Mouse (Mus musculus): ENCODE results near the gene Kif21a. TPM values are rescaled to one million over a fixed set of nuclear protein-coding genes. Genes with fewer than 3 reads are reported as not detected.

Kif21a gene
- polyA plus RNA-seq, 1 experiment from 2014 or later: 5.0 TPM

DNA sequence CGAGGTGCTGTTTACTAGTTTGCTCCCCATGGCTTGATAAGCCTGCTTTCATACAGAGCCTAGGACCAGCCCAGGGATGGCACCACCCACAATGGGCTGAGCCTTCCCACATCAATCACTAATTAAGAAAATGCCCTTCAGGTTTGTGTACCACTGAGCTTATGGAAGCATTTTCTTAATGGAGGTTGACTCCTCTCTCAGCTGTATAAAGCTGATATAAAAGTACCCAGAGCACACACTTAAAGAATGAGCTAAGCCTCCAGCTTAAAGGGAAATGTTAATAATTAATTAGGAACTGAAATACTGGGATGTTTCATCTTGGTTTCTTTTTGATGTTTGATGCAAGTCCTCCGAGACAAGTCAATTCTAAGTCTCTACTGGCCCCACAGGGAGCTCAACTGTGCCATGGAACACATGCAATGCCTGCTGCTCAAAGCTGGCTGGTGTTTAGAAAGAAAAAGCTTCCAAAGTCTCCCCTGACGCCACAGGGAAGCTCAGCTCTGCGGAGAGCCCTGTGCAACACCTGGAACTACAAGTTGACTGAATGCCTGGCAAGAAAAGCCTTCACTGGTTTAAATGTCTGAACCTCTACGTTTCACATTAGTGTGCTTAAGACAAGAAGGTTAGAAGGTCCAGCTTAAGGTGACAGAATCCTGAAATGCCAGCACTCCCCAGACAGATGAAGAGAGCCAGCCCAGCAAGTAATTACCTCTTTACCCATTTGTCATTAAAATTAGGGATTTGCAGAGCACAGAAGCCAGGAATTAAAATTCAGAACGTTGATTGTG lies 36.8 kb downstream of the Kif21a start:
- Histone ChIP-seq H3K27me3 (ENCODE audit: control insufficient read depth, insufficient read depth, low read length) (no peaks in the 10 kb centered on the region), H3K9me3 (ENCODE audit: control insufficient read depth, low read length) (no peaks in the 10 kb centered on the region), H3K9ac (ENCODE audit: low read length) (no peak overlapping the region), H3K4me1 (ENCODE audit: control insufficient read depth, insufficient read depth, low read length) (0 out of 2 replicates have a peak, but pooled peaks cover 2% of the 10 kb centered on the region), H3K4me2 (ENCODE audit: low read depth, severe bottlenecking) (no peak overlapping the region), H3K36me3 (ENCODE audit: control insufficient read depth, insufficient read depth, low read length) (no peaks in the 10 kb centered on the region), H3K27ac (replicated peaks; ENCODE audit: low read depth, low read length) (no peak overlapping the region), H3K4me3 (ENCODE audit: low read depth, low read length) (no peak overlapping the region)
- no peak for ATAC-seq (ENCODE audit: insufficient number of reproducible peaks, low FRiP score, low TSS enrichment, low read depth)
- DNase-seq (ENCODE audit: low spot score): no peak
- 17% methylated on average over 6 of the region's 6 CpGs for WGBS

DNA sequence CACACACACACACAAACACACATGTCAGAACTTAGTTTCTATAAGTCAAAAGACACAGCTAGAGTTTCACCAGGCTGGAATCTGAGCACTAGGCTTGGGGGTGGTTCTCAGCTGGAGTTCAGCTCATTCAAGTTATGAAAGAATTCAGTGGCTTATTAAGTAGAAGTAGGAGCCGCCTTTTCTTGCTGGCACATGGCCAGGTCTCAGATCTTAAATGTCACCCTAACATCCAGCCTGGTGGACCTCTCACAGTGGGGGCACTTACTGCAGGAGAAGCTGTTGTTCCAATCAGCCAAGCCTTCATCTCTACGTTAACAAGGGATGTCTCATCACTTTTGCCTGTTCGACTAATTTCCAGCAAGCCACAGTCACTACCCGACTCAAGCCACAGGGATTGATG lies 39.5 kb downstream of the Kif21a start:
- ATAC-seq (ENCODE audit: insufficient number of reproducible peaks, low FRiP score, low TSS enrichment, low read depth) (no peak), DNase-seq (ENCODE audit: low spot score) (no peak)
- no peak overlapping the region for H3K27ac ChIP-seq (replicated peaks; ENCODE audit: low read depth, low read length)

GRCm38 (mm10) chr15:91007123-91007830 lies 42.5 kb downstream of the Kif21a start:
- no peaks in the 10 kb centered on the region for H3K36me3 ChIP-seq (ENCODE audit: control insufficient read depth, insufficient read depth, low read length)
- no peak for DNase-seq (ENCODE audit: low spot score)
- 86% methylated on average over 13 of the region's 13 CpGs for WGBS
- H3K27me3 ChIP-seq (ENCODE audit: control insufficient read depth, insufficient read depth, low read length): no peaks in the 10 kb centered on the region
- H3K4me3 ChIP-seq (ENCODE audit: low read depth, low read length): no peak overlapping the region
- no peak overlapping the region for H3K27ac ChIP-seq (replicated peaks; ENCODE audit: low read depth, low read length)
- H3K9ac ChIP-seq (ENCODE audit: low read length): no peak overlapping the region
- no peaks in the 10 kb centered on the region for H3K4me1 ChIP-seq (ENCODE audit: control insufficient read depth, insufficient read depth, low read length)
- no peak overlapping the region for H3K4me2 ChIP-seq (ENCODE audit: low read depth, severe bottlenecking)
- ATAC-seq (ENCODE audit: insufficient number of reproducible peaks, low FRiP score, low TSS enrichment, low read depth): no peak
- no peaks in the 10 kb centered on the region for H3K9me3 ChIP-seq (ENCODE audit: control insufficient read depth, low read length)

More for the DNA sequence above, 39.5 kb downstream of the Kif21a start:
- H3K9ac ChIP-seq (ENCODE audit: low read length): no peak overlapping the region
- H3K4me3 ChIP-seq (ENCODE audit: low read depth, low read length): no peak overlapping the region
- H3K36me3 ChIP-seq (ENCODE audit: control insufficient read depth, insufficient read depth, low read length): no peaks in the 10 kb centered on the region
- no peaks in the 10 kb centered on the region for H3K9me3 ChIP-seq (ENCODE audit: control insufficient read depth, low read length)
- no peak overlapping the region for H3K4me2 ChIP-seq (ENCODE audit: low read depth, severe bottlenecking)
- 0 out of 2 replicates have a peak, but pooled peaks cover 2% of the 10 kb centered on the region for H3K4me1 ChIP-seq (ENCODE audit: control insufficient read depth, insufficient read depth, low read length)
- 61% methylated on average over 4 of the region's 4 CpGs for WGBS
- no peaks in the 10 kb centered on the region for H3K27me3 ChIP-seq (ENCODE audit: control insufficient read depth, insufficient read depth, low read length)

DNA sequence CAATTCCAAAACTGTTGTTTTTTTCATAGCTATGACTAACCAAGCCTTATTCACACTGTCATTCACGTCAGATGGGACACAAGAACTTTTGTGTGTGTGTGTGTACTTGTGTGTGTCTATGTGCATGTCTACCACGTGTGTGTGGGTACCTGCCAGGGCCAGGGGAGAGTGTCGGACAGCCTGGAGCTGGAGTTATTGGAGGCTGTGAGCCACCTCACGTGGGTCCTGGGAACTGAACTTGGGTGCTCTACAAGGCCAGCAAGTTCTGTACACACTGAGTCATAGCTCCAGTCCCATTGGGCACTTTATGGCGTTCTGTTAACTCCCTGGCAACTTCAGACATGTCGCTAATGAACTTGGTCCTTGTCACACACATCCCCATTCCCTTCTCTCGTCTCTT lies 45.0 kb downstream of the Kif21a start:
- H3K9ac ChIP-seq (ENCODE audit: low read length): no peak overlapping the region
- ATAC-seq (ENCODE audit: insufficient number of reproducible peaks, low FRiP score, low TSS enrichment, low read depth) (no peak), DNase-seq (ENCODE audit: low spot score) (no peak)
- H3K36me3 ChIP-seq (ENCODE audit: control insufficient read depth, insufficient read depth, low read length): no peaks in the 10 kb centered on the region
- H3K27ac ChIP-seq (replicated peaks; ENCODE audit: low read depth, low read length): no peak overlapping the region
- no peak overlapping the region for H3K4me3 ChIP-seq (ENCODE audit: low read depth, low read length)
- H3K27me3 ChIP-seq (ENCODE audit: control insufficient read depth, insufficient read depth, low read length): no peaks in the 10 kb centered on the region
- H3K9me3 ChIP-seq (ENCODE audit: control insufficient read depth, low read length): no peaks in the 10 kb centered on the region
- no peak overlapping the region for H3K4me2 ChIP-seq (ENCODE audit: low read depth, severe bottlenecking)
- no peaks in the 10 kb centered on the region for H3K4me1 ChIP-seq (ENCODE audit: control insufficient read depth, insufficient read depth, low read length)
- 89% methylated on average over 7 of the region's 7 CpGs for WGBS

GRCm38 (mm10) chr15:91001037-91001616 lies 48.6 kb downstream of the Kif21a start:
- H3K27me3 ChIP-seq (ENCODE audit: control insufficient read depth, insufficient read depth, low read length): no peaks in the 10 kb centered on the region
- no peak overlapping the region for H3K4me3 ChIP-seq (ENCODE audit: low read depth, low read length)
- no peaks in the 10 kb centered on the region for H3K4me1 ChIP-seq (ENCODE audit: control insufficient read depth, insufficient read depth, low read length)
- WGBS: 88% methylated on average over 10 of the region's 10 CpGs
- ATAC-seq (ENCODE audit: insufficient number of reproducible peaks, low FRiP score, low TSS enrichment, low read depth) (no peak), DNase-seq (ENCODE audit: low spot score) (no peak)
- no peak overlapping the region for H3K4me2 ChIP-seq (ENCODE audit: low read depth, severe bottlenecking)
- H3K9ac ChIP-seq (ENCODE audit: low read length): no peak overlapping the region
- no peaks in the 10 kb centered on the region for H3K9me3 ChIP-seq (ENCODE audit: control insufficient read depth, low read length)
- H3K27ac ChIP-seq (replicated peaks; ENCODE audit: low read depth, low read length): no peak overlapping the region
- H3K36me3 ChIP-seq (ENCODE audit: control insufficient read depth, insufficient read depth, low read length): no peaks in the 10 kb centered on the region

- H3K4me1 ChIP-seq (ENCODE audit: control insufficient read depth, insufficient read depth, low read length): no peaks in the 10 kb centered on the region
- H3K27me3 ChIP-seq (ENCODE audit: control insufficient read depth, insufficient read depth, low read length): no peaks in the 10 kb centered on the region
- H3K36me3 ChIP-seq (ENCODE audit: control insufficient read depth, insufficient read depth, low read length): no peaks in the 10 kb centered on the region
- 89% methylated on average over 21 of the region's 21 CpGs for WGBS
- H3K4me2 ChIP-seq (ENCODE audit: low read depth, severe bottlenecking): no peak overlapping the region
- ATAC-seq (ENCODE audit: insufficient number of reproducible peaks, low FRiP score, low TSS enrichment, low read depth) (no peak), DNase-seq (ENCODE audit: low spot score) (no peak)
- no peaks in the 10 kb centered on the region for H3K9me3 ChIP-seq (ENCODE audit: control insufficient read depth, low read length)
- no peak overlapping the region for H3K9ac ChIP-seq (ENCODE audit: low read length)
- H3K27ac ChIP-seq (replicated peaks; ENCODE audit: low read depth, low read length): no peak overlapping the region
- no peak overlapping the region for H3K4me3 ChIP-seq (ENCODE audit: low read depth, low read length)
Measured at GRCm38 (mm10) chr15:91000280-91001036, 49.3 kb downstream of the Kif21a start.

DNA sequence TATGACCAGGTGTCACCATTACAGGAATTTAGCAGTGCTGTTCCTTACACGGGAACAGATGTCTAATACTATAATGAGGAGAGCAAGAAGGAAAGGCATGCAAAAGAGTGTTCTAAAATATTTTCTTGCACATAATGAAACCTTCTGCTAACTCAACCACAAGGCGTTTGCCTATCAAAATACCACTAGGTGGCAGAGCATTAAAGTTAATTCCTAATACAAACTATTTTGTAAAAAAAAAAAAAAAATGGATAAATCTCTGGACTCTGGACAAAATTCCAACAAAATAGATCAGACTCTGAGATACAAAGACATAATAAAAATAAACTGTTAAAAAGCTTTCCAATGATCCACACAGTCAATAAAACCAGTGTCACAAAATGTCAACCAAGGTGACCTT lies 56.9 kb downstream of the Kif21a start:
- H3K27ac ChIP-seq (replicated peaks; ENCODE audit: low read depth, low read length): no peak overlapping the region
- H3K27me3 ChIP-seq (ENCODE audit: control insufficient read depth, insufficient read depth, low read length): no peaks in the 10 kb centered on the region
- no peaks in the 10 kb centered on the region for H3K36me3 ChIP-seq (ENCODE audit: control insufficient read depth, insufficient read depth, low read length)
- no peak overlapping the region for H3K4me3 ChIP-seq (ENCODE audit: low read depth, low read length)
- H3K9ac ChIP-seq (ENCODE audit: low read length): no peak overlapping the region
- no peak for DNase-seq (ENCODE audit: low spot score)
- ATAC-seq (ENCODE audit: insufficient number of reproducible peaks, low FRiP score, low TSS enrichment, low read depth): no peak
- no peaks in the 10 kb centered on the region for H3K4me1 ChIP-seq (ENCODE audit: control insufficient read depth, insufficient read depth, low read length)
- H3K9me3 ChIP-seq (ENCODE audit: control insufficient read depth, low read length): no peaks in the 10 kb centered on the region
- H3K4me2 ChIP-seq (ENCODE audit: low read depth, severe bottlenecking): no peak overlapping the region
- 72% methylated on average over 2 of the region's 2 CpGs for WGBS

DNA sequence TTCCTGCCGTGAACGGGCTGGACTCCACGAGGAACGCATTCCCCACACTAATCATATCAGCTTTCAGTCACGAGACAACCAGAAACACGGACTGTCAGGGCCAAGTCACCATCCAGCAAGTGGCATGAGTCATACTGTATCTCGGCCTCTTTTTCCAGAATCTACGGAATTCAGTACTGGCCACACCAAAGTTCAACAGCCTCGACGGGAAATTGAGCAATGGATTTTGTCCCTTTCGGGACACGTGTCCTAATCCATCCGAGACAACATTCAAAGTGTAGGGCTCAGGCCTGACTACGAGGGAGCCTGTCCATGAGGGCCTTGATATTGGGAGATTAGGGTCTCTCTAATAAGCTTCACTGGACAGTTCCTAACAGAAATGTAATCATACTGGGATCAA lies 57.4 kb downstream of the Kif21a start:
- Histone ChIP-seq H3K9me3 (ENCODE audit: control insufficient read depth, low read length) (no peaks in the 10 kb centered on the region), H3K36me3 (ENCODE audit: control insufficient read depth, insufficient read depth, low read length) (no peaks in the 10 kb centered on the region), H3K27ac (replicated peaks; ENCODE audit: low read depth, low read length) (no peak overlapping the region), H3K27me3 (ENCODE audit: control insufficient read depth, insufficient read depth, low read length) (no peaks in the 10 kb centered on the region), H3K4me1 (ENCODE audit: control insufficient read depth, insufficient read depth, low read length) (no peaks in the 10 kb centered on the region), H3K4me2 (ENCODE audit: low read depth, severe bottlenecking) (no peak overlapping the region), H3K4me3 (ENCODE audit: low read depth, low read length) (no peak overlapping the region), H3K9ac (ENCODE audit: low read length) (no peak overlapping the region)
- ATAC-seq (ENCODE audit: insufficient number of reproducible peaks, low FRiP score, low TSS enrichment, low read depth): no peak
- WGBS: 93% methylated on average over 14 of the region's 14 CpGs
- no peak for DNase-seq (ENCODE audit: low spot score)
